Mouse (Mus musculus): ENCODE data around the gene Phldb2. TPM values are rescaled to one million over a fixed set of nuclear protein-coding genes. Genes with fewer than 3 reads are reported as not detected.

Gene Phldb2
- polyA plus RNA-seq, 1 experiment from 2014 or later, result 24.3 TPM

- WGBS, result 81% methylated on average over 1 of the region's 1 CpGs
- Histone ChIP-seq H3K4me3 (ENCODE audit: low read depth, low read length) (no peak overlapping the region), H3K4me2 (no peak overlapping the region), H3K4me1 (replicated peaks; ENCODE audit: control insufficient read depth, insufficient read depth, low read length) (no peaks in the 10 kb centered on the region), H3K27me3 (replicated peaks; ENCODE audit: control insufficient read depth, insufficient read depth, low read length) (no peaks in the 10 kb centered on the region), H3K9me3 (ENCODE audit: control insufficient read depth, low read length) (no peaks in the 10 kb centered on the region), H3K36me3 (ENCODE audit: control insufficient read depth, insufficient read depth, low read length) (no peaks in the 10 kb centered on the region), H3K9ac (ENCODE audit: low read depth, low read length) (no peak overlapping the region), H3K27ac (ENCODE audit: low read depth, low read length) (no peak overlapping the region)
- no peak for DNase-seq (ENCODE audit: low spot score)
- no peak for ATAC-seq (replicated peaks; ENCODE audit: low FRiP score)
Measured at GRCm38 (mm10) chr16:45976251-45976650, 22.9 kb upstream of the Phldb2 start.

DNA sequence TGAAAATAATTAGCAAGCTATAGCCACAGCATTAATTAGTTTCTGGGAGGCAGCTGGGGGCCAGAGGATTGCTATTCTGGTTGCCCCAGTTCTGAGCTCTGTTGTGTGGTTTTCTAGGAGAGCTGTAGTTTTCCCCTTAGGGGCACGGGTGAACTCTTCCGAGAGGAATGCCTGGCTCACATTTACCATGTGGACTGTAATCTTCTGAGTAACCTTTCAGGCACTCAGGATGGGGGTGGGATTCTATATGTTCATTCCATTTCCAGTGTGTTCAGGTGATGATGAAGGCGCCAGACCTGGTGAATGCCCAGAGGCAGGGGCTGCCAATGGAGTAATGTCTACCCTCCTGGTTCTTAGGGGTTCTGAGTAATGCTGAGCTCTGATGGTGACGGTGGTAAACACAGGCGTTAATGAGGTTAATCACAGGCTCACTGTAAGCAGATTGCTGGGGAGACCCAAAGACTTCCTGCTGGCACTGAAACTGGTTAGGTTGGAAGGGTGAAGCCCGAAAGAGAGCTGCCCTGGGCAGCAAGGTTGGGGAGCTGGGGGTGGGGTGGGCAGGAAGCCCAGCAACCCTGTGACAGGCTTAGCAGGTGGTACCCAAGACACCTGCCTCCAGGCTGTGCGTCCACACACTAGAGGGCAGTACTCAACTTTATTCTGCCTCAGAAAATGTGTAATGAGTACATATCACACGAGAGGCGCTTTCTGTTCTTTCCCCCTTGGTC, 20.7 kb upstream of the Phldb2 start:
- no peak for DNase-seq (ENCODE audit: low spot score)
- no peak overlapping the region for H3K4me2 ChIP-seq
- no peak overlapping the region for H3K4me3 ChIP-seq (ENCODE audit: low read depth, low read length)
- H3K36me3 ChIP-seq (ENCODE audit: control insufficient read depth, insufficient read depth, low read length), result no peaks in the 10 kb centered on the region
- H3K4me1 ChIP-seq (replicated peaks; ENCODE audit: control insufficient read depth, insufficient read depth, low read length), result no peaks in the 10 kb centered on the region
- ATAC-seq (replicated peaks; ENCODE audit: low FRiP score), result no peak; the same call in 1 of the 2 replicates
- 53% methylated on average over 9 of the region's 9 CpGs for WGBS
- no peaks in the 10 kb centered on the region for H3K9me3 ChIP-seq (ENCODE audit: control insufficient read depth, low read length)
- no peak overlapping the region for H3K27ac ChIP-seq (ENCODE audit: low read depth, low read length)
- H3K27me3 ChIP-seq (replicated peaks; ENCODE audit: control insufficient read depth, insufficient read depth, low read length), result no peaks in the 10 kb centered on the region
- no peak overlapping the region for H3K9ac ChIP-seq (ENCODE audit: low read depth, low read length)

GRCm38 (mm10) chr16:45970187-45970586, 16.8 kb upstream of the Phldb2 start:
- 84% methylated on average over 2 of the region's 2 CpGs for WGBS
- Histone ChIP-seq H3K4me2 (no peak overlapping the region), H3K9ac (ENCODE audit: low read depth, low read length) (no peak overlapping the region), H3K4me1 (replicated peaks; ENCODE audit: control insufficient read depth, insufficient read depth, low read length) (no peaks in the 10 kb centered on the region), H3K27me3 (replicated peaks; ENCODE audit: control insufficient read depth, insufficient read depth, low read length) (no peaks in the 10 kb centered on the region), H3K27ac (ENCODE audit: low read depth, low read length) (no peak overlapping the region), H3K4me3 (ENCODE audit: low read depth, low read length) (no peak overlapping the region), H3K9me3 (ENCODE audit: control insufficient read depth, low read length) (no peaks in the 10 kb centered on the region), H3K36me3 (ENCODE audit: control insufficient read depth, insufficient read depth, low read length) (no peaks in the 10 kb centered on the region)
- ATAC-seq (replicated peaks; ENCODE audit: low FRiP score), result no peak
- no peak for DNase-seq (ENCODE audit: low spot score)

GRCm38 (mm10) chr16:45968716-45969115, 15.3 kb upstream of the Phldb2 start:
- Histone ChIP-seq H3K27ac (ENCODE audit: low read depth, low read length) (no peak overlapping the region), H3K27me3 (replicated peaks; ENCODE audit: control insufficient read depth, insufficient read depth, low read length) (no peaks in the 10 kb centered on the region), H3K4me3 (ENCODE audit: low read depth, low read length) (no peak overlapping the region), H3K9ac (ENCODE audit: low read depth, low read length) (no peak overlapping the region), H3K9me3 (ENCODE audit: control insufficient read depth, low read length) (no peaks in the 10 kb centered on the region), H3K36me3 (ENCODE audit: control insufficient read depth, insufficient read depth, low read length) (no peaks in the 10 kb centered on the region), H3K4me1 (replicated peaks; ENCODE audit: control insufficient read depth, insufficient read depth, low read length) (no peaks in the 10 kb centered on the region), H3K4me2 (no peak overlapping the region)
- WGBS, result 70% methylated on average over 5 of the region's 5 CpGs
- DNase-seq (ENCODE audit: low spot score) (no peak), ATAC-seq (replicated peaks; ENCODE audit: low FRiP score) (no peak)

DNA sequence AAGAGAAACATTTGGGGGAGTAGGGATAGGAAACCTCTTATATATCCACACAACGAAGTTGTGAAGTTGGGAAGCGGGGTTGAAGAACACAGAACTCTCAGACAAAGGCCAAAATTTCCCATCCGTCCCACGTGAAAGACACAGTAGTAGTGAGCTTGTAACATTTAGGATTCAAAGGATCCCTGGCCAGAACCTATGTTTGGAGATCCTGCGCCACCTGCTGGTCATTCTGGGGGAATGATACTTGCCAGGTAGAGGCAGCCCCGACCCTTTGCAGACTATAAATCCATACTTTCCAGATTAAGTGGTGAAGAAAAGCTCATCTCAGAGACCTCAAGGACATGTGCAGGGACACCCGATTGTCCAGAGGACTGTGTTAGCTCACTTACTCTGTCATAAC, 14.1 kb upstream of the Phldb2 start:
- no peak overlapping the region for H3K27ac ChIP-seq (ENCODE audit: low read depth, low read length)
- no peak overlapping the region for H3K4me3 ChIP-seq (ENCODE audit: low read depth, low read length)
- WGBS, result 12% methylated on average over 7 of the region's 7 CpGs
- H3K4me1 ChIP-seq (replicated peaks; ENCODE audit: control insufficient read depth, insufficient read depth, low read length), result no peaks in the 10 kb centered on the region
- H3K4me2 ChIP-seq, result no peak overlapping the region
- DNase-seq (ENCODE audit: low spot score), result peak; percentile 68
- H3K36me3 ChIP-seq (ENCODE audit: control insufficient read depth, insufficient read depth, low read length), result no peaks in the 10 kb centered on the region
- no peak overlapping the region for H3K9ac ChIP-seq (ENCODE audit: low read depth, low read length)
- H3K27me3 ChIP-seq (replicated peaks; ENCODE audit: control insufficient read depth, insufficient read depth, low read length), result no peaks in the 10 kb centered on the region
- no peak; the same call in 1 of the 2 replicates for ATAC-seq (replicated peaks; ENCODE audit: low FRiP score)
- H3K9me3 ChIP-seq (ENCODE audit: control insufficient read depth, low read length), result no peaks in the 10 kb centered on the region

- H3K9me3 ChIP-seq (ENCODE audit: control insufficient read depth, low read length), result no peaks in the 10 kb centered on the region
- H3K27ac ChIP-seq (ENCODE audit: low read depth, low read length), result 0 out of 2 replicates have a peak overlapping the region, but pooled peaks have one; percentile 3
- DNase-seq (ENCODE audit: low spot score) (no peak), ATAC-seq (replicated peaks; ENCODE audit: low FRiP score) (no peak)
- no peaks in the 10 kb centered on the region for H3K4me1 ChIP-seq (replicated peaks; ENCODE audit: control insufficient read depth, insufficient read depth, low read length)
- no peaks in the 10 kb centered on the region for H3K36me3 ChIP-seq (ENCODE audit: control insufficient read depth, insufficient read depth, low read length)
- no peak overlapping the region for H3K4me3 ChIP-seq (ENCODE audit: low read depth, low read length)
- no peak overlapping the region for H3K4me2 ChIP-seq
- H3K9ac ChIP-seq (ENCODE audit: low read depth, low read length), result no peak overlapping the region
- 40% methylated on average over 5 of the region's 5 CpGs for WGBS
- H3K27me3 ChIP-seq (replicated peaks; ENCODE audit: control insufficient read depth, insufficient read depth, low read length), result no peaks in the 10 kb centered on the region
Measured at GRCm38 (mm10) chr16:45966604-45967003, 13.2 kb upstream of the Phldb2 start.

DNA sequence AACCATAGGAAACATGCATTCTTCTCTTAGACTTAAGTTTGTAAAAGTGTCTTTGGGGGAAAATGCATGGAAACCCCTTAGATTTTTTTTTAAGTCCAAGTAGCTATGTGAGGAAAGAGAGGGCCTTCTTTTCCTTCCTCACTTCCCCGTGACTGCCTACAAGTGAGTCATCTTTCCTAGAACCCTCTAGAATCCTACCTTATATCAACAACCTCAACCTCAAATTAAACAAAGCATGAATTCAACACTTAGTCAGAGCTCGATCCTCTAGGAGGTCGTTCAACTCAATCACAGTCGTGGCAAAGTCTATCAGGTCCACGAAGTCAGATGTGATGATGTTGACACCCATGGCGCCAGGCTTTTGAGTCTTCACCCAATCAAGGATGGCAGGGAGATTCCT, 11.4 kb upstream of the Phldb2 start:
- no peak overlapping the region for H3K4me2 ChIP-seq
- H3K27me3 ChIP-seq (replicated peaks; ENCODE audit: control insufficient read depth, insufficient read depth, low read length), result no peaks in the 10 kb centered on the region
- no peak for DNase-seq (ENCODE audit: low spot score)
- no peak overlapping the region for H3K27ac ChIP-seq (ENCODE audit: low read depth, low read length)
- WGBS, result 79% methylated on average over 6 of the region's 6 CpGs
- no peaks in the 10 kb centered on the region for H3K9me3 ChIP-seq (ENCODE audit: control insufficient read depth, low read length)
- no peak overlapping the region for H3K4me3 ChIP-seq (ENCODE audit: low read depth, low read length)
- H3K36me3 ChIP-seq (ENCODE audit: control insufficient read depth, insufficient read depth, low read length), result no peaks in the 10 kb centered on the region
- H3K4me1 ChIP-seq (replicated peaks; ENCODE audit: control insufficient read depth, insufficient read depth, low read length), result no peaks in the 10 kb centered on the region
- no peak for ATAC-seq (replicated peaks; ENCODE audit: low FRiP score)
- H3K9ac ChIP-seq (ENCODE audit: low read depth, low read length), result no peak overlapping the region

- no peak overlapping the region for H3K27ac ChIP-seq (ENCODE audit: low read depth, low read length)
- ATAC-seq (replicated peaks; ENCODE audit: low FRiP score) (no peak), DNase-seq (ENCODE audit: low spot score) (no peak)
- no peak overlapping the region for H3K4me2 ChIP-seq
- WGBS, result 74% methylated on average over 8 of the region's 8 CpGs
- H3K9ac ChIP-seq (ENCODE audit: low read depth, low read length), result no peak overlapping the region
- no peaks in the 10 kb centered on the region for H3K27me3 ChIP-seq (replicated peaks; ENCODE audit: control insufficient read depth, insufficient read depth, low read length)
- no peak overlapping the region for H3K4me3 ChIP-seq (ENCODE audit: low read depth, low read length)
- no peaks in the 10 kb centered on the region for H3K9me3 ChIP-seq (ENCODE audit: control insufficient read depth, low read length)
- no peaks in the 10 kb centered on the region for H3K36me3 ChIP-seq (ENCODE audit: control insufficient read depth, insufficient read depth, low read length)
- H3K4me1 ChIP-seq (replicated peaks; ENCODE audit: control insufficient read depth, insufficient read depth, low read length), result no peaks in the 10 kb centered on the region
Measured at GRCm38 (mm10) chr16:45963837-45964236, 10.4 kb upstream of the Phldb2 start.

DNA sequence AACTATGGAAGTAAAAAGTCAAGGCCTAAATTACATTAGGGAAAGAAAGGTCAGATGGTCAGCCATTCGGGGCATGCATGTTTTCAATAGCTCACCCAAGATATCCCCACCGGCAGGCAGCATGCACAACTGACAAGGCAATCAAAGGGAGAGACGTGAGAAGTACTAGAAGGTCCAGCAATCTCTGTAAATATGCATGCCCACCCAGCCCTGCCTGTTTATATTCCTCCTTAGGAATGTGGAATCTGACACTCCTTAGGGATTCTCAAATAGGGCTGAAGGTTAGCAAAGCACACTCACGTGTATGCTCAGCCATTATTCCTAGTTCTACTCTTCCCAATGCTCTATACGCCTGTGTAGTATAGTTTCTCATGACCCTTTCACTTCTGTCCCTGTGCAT, 9.7 kb upstream of the Phldb2 start:
- Histone ChIP-seq H3K4me1 (replicated peaks; ENCODE audit: control insufficient read depth, insufficient read depth, low read length) (no peaks in the 10 kb centered on the region), H3K27me3 (replicated peaks; ENCODE audit: control insufficient read depth, insufficient read depth, low read length) (no peaks in the 10 kb centered on the region), H3K4me3 (ENCODE audit: low read depth, low read length) (no peak overlapping the region), H3K9ac (ENCODE audit: low read depth, low read length) (no peak overlapping the region), H3K27ac (ENCODE audit: low read depth, low read length) (no peak overlapping the region), H3K9me3 (ENCODE audit: control insufficient read depth, low read length) (no peaks in the 10 kb centered on the region), H3K4me2 (no peak overlapping the region), H3K36me3 (ENCODE audit: control insufficient read depth, insufficient read depth, low read length) (no peaks in the 10 kb centered on the region)
- 52% methylated on average over 5 of the region's 5 CpGs for WGBS
- DNase-seq (ENCODE audit: low spot score), result no peak
- ATAC-seq (replicated peaks; ENCODE audit: low FRiP score), result no peak

All from liver, embryonic 11.5 days (tissue).